In genomic region chr5:100358334-100358733, GRCm38 (mm10) we compare ENCODE assay signal across 10 mouse cellular contexts. TPM values are rescaled to one million over a fixed set of nuclear protein-coding genes. Genes with fewer than 3 reads are reported as not detected.
DNase-seq lines count a peak whose midpoint lies in the region; ATAC-seq lines count a peak whose summit lies in the region.
"Had no signal": no experiment of that assay in that cellular context is flagged by ENCODE, and none has a peak within 500 bp of the region (broad histone marks: within the 10 kb centered on the region; RNA-seq: fewer than 3 reads in every experiment).

No protein-coding gene starts in this region.

- ATAC-seq in megakaryocyte, adult 5-6 weeks (ENCODE audit: poor library complexity, severe bottlenecking) = 0 out of 2 replicates have a peak, but pooled peaks have one; percentile 33

- DNase-seq in heart, adult 11 months = peak; percentile 79
- no peak for DNase-seq in heart, postnatal 36 days
- DNase-seq in B cell, adult 2 months = peak; percentile 6 to 15
- DNase-seq in brain, adult 2 months (ENCODE audit: low read depth, low spot score) = peak; percentile 45
- no peak for DNase-seq in spleen, postnatal 4 days (ENCODE audit: low spot score in 2 of 2)
- DNase-seq in lung, postnatal 14 days = no peak
- no peak for DNase-seq in gastrocnemius, postnatal 14 days
- DNase-seq: adrenal gland, adult 8-10 months; kidney, adult 8-10 months had no signal

- intact Hi-C loops in heart, postnatal 36 days (cut with DNase I) = no loop called here
- intact Hi-C loops in gastrocnemius, postnatal 14 days (cut with DNase I; ENCODE audit: low total_unique reads) = no loop called here

RNA-seq across cellular contexts. Expression of gene Sec31a, which starts 57.7 kb away (rescaled TPM):
- 100 to 1,000 TPM; 109 TPM for total RNA-seq in heart, postnatal 36 days (2021)
- total RNA-seq in megakaryocyte, adult 5-6 weeks (2015) = 99.2 and 106 TPM in 2 replicates
- total RNA-seq in megakaryocyte, adult 5-6 weeks (2017) = 101 and 106 TPM in 2 replicates
- 10 to 100 TPM; 70.6 to 82.8 TPM for total RNA-seq in gastrocnemius, postnatal 14 days (2021)

Comparison
In these comparisons a context has a peak if more than half of its experiments do, and no peak if none do; other contexts are left out.
1. DNase-seq: peak in heart, adult 11 months (single experiment), B cell, adult 2 months (2 of 2) and brain, adult 2 months (single experiment); none in heart, postnatal 36 days (0 of 2), spleen, postnatal 4 days (0 of 2), lung, postnatal 14 days (single experiment) and gastrocnemius, postnatal 14 days (single experiment).